Mouse (Mus musculus): ENCODE data around the gene Ubl3.

GRCm38 (mm10) chr5:148510265-148510664, 42.3 kb downstream of the Ubl3 start:
- TF ChIP-seq CTCF (IDR thresholded peaks at IDR 0.05; ENCODE audit: borderline replicate concordance, control insufficient read depth, extremely low read depth, insufficient read depth, low read length, poor library complexity) (no peak), POLR2A (IDR thresholded peaks at IDR 0.05; ENCODE audit: control insufficient read depth, extremely low read depth, insufficient read depth, low read length, poor library complexity) (no peak)

All from thymus, adult 2 months (tissue).